8 mouse cellular contexts compared by ENCODE assay signal in the genomic region with DNA sequence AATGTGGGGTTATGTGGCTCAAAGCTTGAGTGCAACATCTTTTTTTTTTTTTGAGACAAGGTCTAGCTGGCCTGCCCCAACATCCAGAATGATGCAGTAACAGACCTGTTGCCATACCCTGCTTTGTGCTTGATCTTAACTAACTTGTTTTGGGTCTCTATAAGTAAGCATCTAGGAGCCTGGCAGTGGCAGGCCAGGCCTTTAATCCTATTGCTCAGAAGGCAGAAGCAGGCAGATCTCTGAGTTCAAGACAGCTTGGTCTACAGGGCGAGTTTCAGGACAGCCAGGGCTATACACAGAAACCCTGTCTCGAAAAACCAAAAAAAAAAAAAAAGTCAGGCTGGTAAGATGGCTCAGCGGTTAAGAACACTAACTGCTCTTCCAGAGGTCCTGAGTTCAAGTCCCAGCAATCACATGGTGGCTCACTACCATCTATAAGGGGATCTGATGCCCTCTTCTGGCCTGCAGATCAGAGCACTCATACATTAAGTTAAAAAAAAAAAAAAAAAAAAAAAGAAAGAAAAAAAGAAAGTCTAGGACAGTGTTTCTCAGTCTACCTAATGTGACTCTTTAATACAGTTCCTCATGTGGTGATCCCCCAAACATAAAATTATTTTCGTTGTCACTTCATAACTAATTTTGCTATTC. TPM values are rescaled to one million over a fixed set of nuclear protein-coding genes. Genes with fewer than 3 reads are reported as not detected.
DNase-seq lines count a peak whose midpoint lies in the region; ATAC-seq and TF ChIP-seq lines count a peak whose summit lies in the region.

No protein-coding gene starts in this region.

- H3K27ac ChIP-seq in embryonic fibroblast, embryonic 13.5 days (ENCODE audit: insufficient read depth, low read length): peak overlapping the region; percentile 93
- peak overlapping the region; percentile 99 for H3K27ac ChIP-seq in limb, embryonic 15.5 days

- 0 out of 2 replicates have a peak overlapping the region, but pooled peaks have one; percentile 35 for H3K9ac ChIP-seq in limb, embryonic 15.5 days

- peak overlapping the region; percentile 45 for H3K4me2 ChIP-seq in limb, embryonic 15.5 days

- ATAC-seq in erythroblast, adult 5-6 weeks (replicated peaks; ENCODE audit: low FRiP score, poor library complexity, severe bottlenecking): no peak
- no peak for ATAC-seq in limb, embryonic 15.5 days (ENCODE audit: insufficient number of reproducible peaks, low FRiP score, low TSS enrichment, low read depth)

- H3K4me3 ChIP-seq in erythroblast, embryonic 14.5 days (replicated peaks): peak overlapping the region; percentile 93
- H3K4me3 ChIP-seq in embryonic fibroblast, embryonic 13.5 days (ENCODE audit: insufficient read depth, low read length): peak overlapping the region; percentile 38
- peak overlapping the region; percentile 74 for H3K4me3 ChIP-seq in limb, embryonic 15.5 days

- TF ChIP-seq POLR2A in embryonic fibroblast, embryonic 13.5 days (IDR thresholded peaks at IDR 0.05; ENCODE audit: low read depth, low read length): no peak

- no peak for TF ChIP-seq CTCF in embryonic fibroblast, embryonic 13.5 days (IDR thresholded peaks at IDR 0.05; ENCODE audit: borderline replicate concordance, insufficient read depth, low read length)

- DNase-seq in 416B (ENCODE audit: low read depth): peak; percentile 69
- DNase-seq in c-Kit-positive CD71-positive TER-119-positive erythroid progenitor cells, embryonic 14.5 days (ENCODE audit: low spot score): no peak
- no peak for DNase-seq in layer of hippocampus, postnatal 10 days (ENCODE audit: low spot score in 2 of 2)
- no peak for DNase-seq in retina, embryonic 14.5 days (ENCODE audit: low spot score)

- H3K9me3 ChIP-seq in erythroblast, embryonic 14.5 days (ENCODE audit: control insufficient read depth, low read length): no peaks in the 10 kb centered on the region
- no peaks in the 10 kb centered on the region for H3K9me3 ChIP-seq in limb, embryonic 15.5 days

- H3K27me3 ChIP-seq in erythroblast, embryonic 14.5 days (ENCODE audit: control insufficient read depth): no peaks in the 10 kb centered on the region
- H3K27me3 ChIP-seq in limb, embryonic 15.5 days: no peaks in the 10 kb centered on the region

- H3K4me1 ChIP-seq in erythroblast, embryonic 14.5 days (ENCODE audit: control insufficient read depth): peaks cover 42% of the 10 kb centered on the region
- peaks cover 8% of the 10 kb centered on the region; the same call in 1 of the 2 replicates for H3K4me1 ChIP-seq in embryonic fibroblast, embryonic 13.5 days (ENCODE audit: control insufficient read depth, insufficient read depth, low read length)
- peaks cover 21% of the 10 kb centered on the region for H3K4me1 ChIP-seq in limb, embryonic 15.5 days

- peaks cover 30% of the 10 kb centered on the region for H3K36me3 ChIP-seq in erythroblast, embryonic 14.5 days (ENCODE audit: control insufficient read depth)
- 0 out of 2 replicates have a peak, but pooled peaks cover 8% of the 10 kb centered on the region for H3K36me3 ChIP-seq in limb, embryonic 15.5 days

- WGBS in limb, embryonic 15.5 days: 52% methylated on average over 4 of the region's 4 CpGs

RNA-seq across cellular contexts. Expression of a gene that starts 0.7 kb away (rescaled TPM):
- 4.8 and 5.3 TPM in 2 replicates for polyA plus RNA-seq in erythroblast, embryonic 14.5 days (2012)
- 22.7 and 25.1 TPM in 2 replicates for total RNA-seq in erythroblast, adult 5-6 weeks (2015; ENCODE audit: low replicate concordance)
- 51.2 and 57.6 TPM in 2 replicates for total RNA-seq in erythroblast, adult 5-6 weeks (2017; ENCODE audit: low replicate concordance)
- 84.5 and 98.2 TPM in 2 replicates for polyA plus RNA-seq in embryonic fibroblast, embryonic 13.5 days (2011; ENCODE audit: insufficient read length, low read depth, missing spikeins)
- polyA plus RNA-seq in limb, embryonic 15.5 days (2015; fragmentation: Nextera tagmentation; extraction: Ambion mirVana): 108 and 127 TPM in 2 replicates
- total RNA-seq in layer of hippocampus, postnatal 10 days (2021): 10 to 100 TPM; 92.7 to 94.8 TPM

RNA-seq across cellular contexts. Expression of a gene that starts 37.7 kb away (rescaled TPM):
- polyA plus RNA-seq in erythroblast, embryonic 14.5 days (2012): 6.6 and 8.3 TPM in 2 replicates
- 2.9 TPM in 1 of 2 replicates, not detected in the other for total RNA-seq in erythroblast, adult 5-6 weeks (2015; ENCODE audit: low replicate concordance)
- 3.6 and 10.4 TPM in 2 replicates for total RNA-seq in erythroblast, adult 5-6 weeks (2017; ENCODE audit: low replicate concordance)
- polyA plus RNA-seq in embryonic fibroblast, embryonic 13.5 days (2011; ENCODE audit: insufficient read length, low read depth, missing spikeins): 12.6 and 14.0 TPM in 2 replicates
- 32.9 and 39.3 TPM in 2 replicates for polyA plus RNA-seq in limb, embryonic 15.5 days (2015; fragmentation: Nextera tagmentation; extraction: Ambion mirVana)
- 10 to 100 TPM; 21.4 to 26.2 TPM for total RNA-seq in layer of hippocampus, postnatal 10 days (2021)

RNA-seq across cellular contexts. Expression of a gene that starts 37.7 kb away (rescaled TPM):
- 19.1 and 24.1 TPM in 2 replicates for polyA plus RNA-seq in erythroblast, embryonic 14.5 days (2012)
- 128 and 139 TPM in 2 replicates for total RNA-seq in erythroblast, adult 5-6 weeks (2015; ENCODE audit: low replicate concordance)
- total RNA-seq in erythroblast, adult 5-6 weeks (2017; ENCODE audit: low replicate concordance): 73.6 and 84.7 TPM in 2 replicates
- polyA plus RNA-seq in embryonic fibroblast, embryonic 13.5 days (2011; ENCODE audit: insufficient read length, low read depth, missing spikeins): 195 and 211 TPM in 2 replicates
- 134 and 140 TPM in 2 replicates for polyA plus RNA-seq in limb, embryonic 15.5 days (2015; fragmentation: Nextera tagmentation; extraction: Ambion mirVana)
- 100 to 1,000 TPM; 468 to 470 TPM for total RNA-seq in layer of hippocampus, postnatal 10 days (2021)

Comparison
In these comparisons a context has a peak if more than half of its experiments do, and no peak if none do; other contexts are left out.
1. H3K4me3 ChIP-seq: peak in every context shown above with its lines; median percentile 93 in erythroblast, embryonic 14.5 days; 74 in limb, embryonic 15.5 days; 38 in embryonic fibroblast, embryonic 13.5 days.
2. RNA of a gene that starts 0.7 kb away (polyA plus RNA-seq): 108 to 127 TPM in limb, embryonic 15.5 days and 84.5 to 98.2 TPM in embryonic fibroblast, embryonic 13.5 days; 4.8 to 5.3 TPM in erythroblast, embryonic 14.5 days; every median in the first group is over 10 times any median in the second.